Mouse (Mus musculus): Measurements from ENCODE around the gene Fam189b. TPM values are rescaled to one million over a fixed set of nuclear protein-coding genes. Genes with fewer than 3 reads are reported as not detected.

Gene Fam189b
- total RNA-seq, 2 experiments from 2014 or later = 48.1 to 58.5 TPM

- DNase-seq (ENCODE audit: low spot score in 2 of 2) = peak; percentile 86 to 93
These were observed 44.6 kb downstream of the Fam189b start for GRCm38 (mm10) chr3:89227307-89228179.

GRCm38 (mm10) chr3:89228180-89228549 is 45.2 kb downstream of the Fam189b start:
- peak; percentile 85 to 87 for DNase-seq (ENCODE audit: low spot score in 2 of 2)

GRCm38 (mm10) chr3:89228836-89229235 is 45.9 kb downstream of the Fam189b start, which contains the start of gene Muc1:
TSS of gene Muc1 (plus strand) at chr3:89229057.
- DNase-seq (ENCODE audit: low spot score in 2 of 2) = no peak

GRCm38 (mm10) chr3:89229276-89229675 is 46.3 kb downstream of the Fam189b start:
- DNase-seq (ENCODE audit: low spot score in 2 of 2) = no peak

GRCm38 (mm10) chr3:89230561-89230960 is 47.6 kb downstream of the Fam189b start:
- DNase-seq (ENCODE audit: low spot score in 2 of 2) = no peak

- DNase-seq (ENCODE audit: low spot score in 2 of 2) = no peak
These were observed 48.4 kb downstream of the Fam189b start for GRCm38 (mm10) chr3:89231345-89231744.

- no peak for DNase-seq (ENCODE audit: low spot score in 2 of 2)
These were observed 48.9 kb downstream of the Fam189b start for GRCm38 (mm10) chr3:89231772-89232275.

GRCm38 (mm10) chr3:89232614-89233013 is 49.7 kb downstream of the Fam189b start:
- DNase-seq (ENCODE audit: low spot score in 2 of 2) = no peak

- no peak for DNase-seq (ENCODE audit: low spot score in 2 of 2)
These were observed 50.7 kb downstream of the Fam189b start for GRCm38 (mm10) chr3:89233562-89234110.

GRCm38 (mm10) chr3:89236516-89236915 is 53.6 kb downstream of the Fam189b start:
- peak; percentile 64 to 78 for DNase-seq (ENCODE audit: low spot score in 2 of 2)

- no peak for DNase-seq (ENCODE audit: low spot score in 2 of 2)
These were observed 54.7 kb downstream of the Fam189b start for GRCm38 (mm10) chr3:89237682-89238081.

GRCm38 (mm10) chr3:89238494-89238893 is 55.6 kb downstream of the Fam189b start:
- DNase-seq (ENCODE audit: low spot score in 2 of 2) = no peak

Small RNA genes within 50 kb of the gene (microRNA-seq; reads per million reads assigned to microRNA genes)
- 6,610 to 10,586 reads per million in 2 experiments for gene Mir92b

Other genes starting within 250 kb of the Fam189b start
- 10 to 100 TPM; 90.9 to 92.2 TPM for gene Ash1l, start 232.5 kb upstream of the Fam189b start, total RNA-seq (2021)
- gene Dap3, start 232.0 kb upstream of the Fam189b start, total RNA-seq (2021) = 100 to 1,000 TPM in 1 of 2 experiments, 10 to 100 TPM in 1; 98.4 to 105 TPM
- gene Rusc1, start 89.8 kb upstream of the Fam189b start, total RNA-seq (2021) = 100 to 1,000 TPM; 186 to 198 TPM
- not detected for gene Gm43738, start 82.0 kb upstream of the Fam189b start, total RNA-seq (2021)
- 100 to 1,000 TPM; 110 to 111 TPM for gene Fdps, start 81.2 kb upstream of the Fam189b start, total RNA-seq (2021)
- not detected for gene Pklr, start 47.0 kb upstream of the Fam189b start, total RNA-seq (2021)
- 10 to 100 TPM; 14.4 to 21.9 TPM for gene Hcn3, start 22.9 kb upstream of the Fam189b start, total RNA-seq (2021)
- gene Clk2, start 18.3 kb upstream of the Fam189b start, total RNA-seq (2021) = 10 to 100 TPM; 40.9 to 45.0 TPM
- 10 to 100 TPM; 63.2 to 63.7 TPM for gene Scamp3, start 5.7 kb upstream of the Fam189b start, total RNA-seq (2021)
- 10 to 100 TPM; 61.5 to 64.9 TPM for gene Gba, start 19.8 kb downstream of the Fam189b start, total RNA-seq (2021)
- 10 to 100 TPM; 16.0 to 19.4 TPM for gene Thbs3, start 32.0 kb downstream of the Fam189b start, total RNA-seq (2021)
- 10 to 100 TPM; 83.2 to 97.1 TPM for gene Mtx1, start 43.9 kb downstream of the Fam189b start, total RNA-seq (2021)
- gene Muc1, start 45.9 kb downstream of the Fam189b start, total RNA-seq (2021) = under 1 TPM; 0.45 to 0.63 TPM
- gene Krtcap2, start 62.8 kb downstream of the Fam189b start, total RNA-seq (2021) = 10 to 100 TPM; 66.0 to 67.7 TPM
- gene Trim46, start 63.2 kb downstream of the Fam189b start, total RNA-seq (2021) = 10 to 100 TPM; 76.1 to 77.1 TPM
- gene Dpm3, start 76.2 kb downstream of the Fam189b start, total RNA-seq (2021) = 10 to 100 TPM; 56.5 to 56.6 TPM
- 10 to 100 TPM; 35.2 to 35.8 TPM for gene Slc50a1, start 87.4 kb downstream of the Fam189b start, total RNA-seq (2021)
- 1 to 10 TPM; 5.9 to 8.3 TPM for gene Efna1, start 98.0 kb downstream of the Fam189b start, total RNA-seq (2021)
- 10 to 100 TPM; 58.3 to 60.8 TPM for gene Efna3, start 139.8 kb downstream of the Fam189b start, total RNA-seq (2021)
- under 1 TPM in 1 of 2 experiments, not detected in 1; 0.28 TPM for gene Efna4, start 154.9 kb downstream of the Fam189b start, total RNA-seq (2021)
- 100 to 1,000 TPM in 1 of 2 experiments, 10 to 100 TPM in 1; 99.8 to 102 TPM for gene Adam15, start 166.9 kb downstream of the Fam189b start, total RNA-seq (2021)
- gene Dcst2, start 178.8 kb downstream of the Fam189b start, total RNA-seq (2021) = under 1 TPM; 0.19 to 0.42 TPM
- gene Dcst1, start 182.1 kb downstream of the Fam189b start, total RNA-seq (2021) = not detected
- gene Zbtb7b, start 211.6 kb downstream of the Fam189b start, total RNA-seq (2021) = 10 to 100 TPM; 13.6 to 15.5 TPM
- 1 to 10 TPM; 3.8 to 6.4 TPM for gene Lenep, start 219.7 kb downstream of the Fam189b start, total RNA-seq (2021)
- 10 to 100 TPM; 31.6 to 36.0 TPM for gene Flad1, start 228.7 kb downstream of the Fam189b start, total RNA-seq (2021)
- gene Cks1b, start 235.2 kb downstream of the Fam189b start, total RNA-seq (2021) = 1 to 10 TPM; 2.2 to 2.7 TPM
- 10 to 100 TPM; 15.0 to 15.6 TPM for gene Shc1, start 235.3 kb downstream of the Fam189b start, total RNA-seq (2021)
- 10 to 100 TPM; 57.2 to 66.1 TPM for gene Pygo2, start 247.1 kb downstream of the Fam189b start, total RNA-seq (2021)

All from left cerebral cortex, adult 18-20 months (tissue).